Mouse (Mus musculus): Measurements from ENCODE around the gene Galnt15.

The Galnt15 gene

DNA sequence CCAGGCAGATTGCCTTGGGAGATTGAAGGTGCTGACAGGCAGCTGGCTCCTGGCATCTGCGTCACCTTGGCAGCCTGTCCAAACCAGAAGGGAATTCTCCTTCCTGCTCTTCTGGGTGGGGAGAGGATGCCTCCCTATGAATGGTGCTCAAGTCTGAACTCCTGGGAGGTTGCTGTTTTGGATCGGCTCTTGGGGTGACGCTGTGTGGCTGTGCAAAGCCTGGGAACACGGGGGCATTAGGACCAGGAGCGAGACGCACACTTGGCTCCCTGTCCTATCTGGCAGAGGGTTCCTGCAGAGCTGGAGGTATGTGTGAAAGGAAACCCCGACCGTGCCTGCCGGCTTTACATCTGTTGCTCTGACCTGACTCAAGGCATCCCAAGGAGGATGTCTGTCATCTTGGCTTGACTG lies at the start of gene Galnt15:
TSS of gene Galnt15 (plus strand) at position 309 of the 411 bp plus-strand sequence.
- DNase-seq, result peak; percentile 38

DNA sequence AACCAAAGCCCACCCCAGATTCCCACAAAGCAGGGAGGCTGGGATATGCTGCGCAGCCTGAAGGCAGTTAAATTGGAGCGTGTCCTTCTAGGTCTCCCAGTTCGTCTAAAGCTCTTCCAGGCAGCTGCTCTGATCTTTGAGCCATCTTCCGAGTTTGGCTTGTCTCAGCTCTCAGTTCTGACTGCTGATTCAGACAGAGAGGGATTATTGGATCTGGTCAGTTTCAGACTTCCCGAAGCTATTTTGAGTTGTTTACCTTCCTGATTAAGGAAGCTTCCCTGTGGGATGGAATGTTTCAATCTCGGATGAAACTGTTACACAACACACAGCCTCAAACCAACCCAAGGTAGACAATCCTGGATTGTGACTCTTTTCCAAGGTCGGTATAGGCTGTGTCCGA lies 34.8 kb upstream of the Galnt15 start:
- peak; percentile 12 for DNase-seq

GRCm38 (mm10) chr14:32000941-32001340 lies 27.8 kb upstream of the Galnt15 start:
- DNase-seq, result peak; percentile 70

GRCm38 (mm10) chr14:32002502-32003338 lies 26.1 kb upstream of the Galnt15 start:
- DNase-seq, result peak; percentile 89

DNA sequence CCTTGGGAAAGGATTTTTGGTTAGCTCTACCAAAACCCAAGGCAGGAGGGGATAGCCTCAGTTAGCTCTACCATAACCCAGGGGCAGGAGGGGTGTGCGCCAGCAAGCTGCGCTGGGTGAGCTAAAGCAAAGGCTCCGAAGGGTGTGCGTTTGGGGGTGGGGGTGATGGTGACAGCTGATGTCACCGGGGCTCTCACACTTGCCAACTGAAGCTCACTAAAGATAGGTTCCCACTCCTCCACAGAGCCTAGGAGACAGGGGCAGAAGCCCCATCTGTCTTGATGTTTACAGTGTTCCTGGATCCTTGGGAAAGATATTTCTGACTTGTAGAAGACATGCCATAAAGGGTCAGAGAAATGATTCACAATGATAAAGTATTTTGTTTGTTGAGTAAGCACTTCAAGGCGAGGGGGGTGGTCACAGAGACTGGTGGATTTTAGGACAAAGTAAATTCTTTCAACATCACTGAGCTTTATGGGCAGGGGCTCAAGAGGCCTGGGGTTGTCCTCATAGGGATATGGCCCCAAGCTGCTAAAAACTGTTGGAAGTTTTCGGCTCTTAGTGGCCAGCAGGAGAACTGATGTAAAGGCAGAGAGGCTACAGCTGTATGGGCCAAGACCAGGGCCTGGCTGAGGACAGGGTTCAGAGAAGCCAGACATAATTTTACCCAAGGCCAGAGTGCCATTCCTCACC lies 24.7 kb upstream of the Galnt15 start:
- DNase-seq, result no peak

DNA sequence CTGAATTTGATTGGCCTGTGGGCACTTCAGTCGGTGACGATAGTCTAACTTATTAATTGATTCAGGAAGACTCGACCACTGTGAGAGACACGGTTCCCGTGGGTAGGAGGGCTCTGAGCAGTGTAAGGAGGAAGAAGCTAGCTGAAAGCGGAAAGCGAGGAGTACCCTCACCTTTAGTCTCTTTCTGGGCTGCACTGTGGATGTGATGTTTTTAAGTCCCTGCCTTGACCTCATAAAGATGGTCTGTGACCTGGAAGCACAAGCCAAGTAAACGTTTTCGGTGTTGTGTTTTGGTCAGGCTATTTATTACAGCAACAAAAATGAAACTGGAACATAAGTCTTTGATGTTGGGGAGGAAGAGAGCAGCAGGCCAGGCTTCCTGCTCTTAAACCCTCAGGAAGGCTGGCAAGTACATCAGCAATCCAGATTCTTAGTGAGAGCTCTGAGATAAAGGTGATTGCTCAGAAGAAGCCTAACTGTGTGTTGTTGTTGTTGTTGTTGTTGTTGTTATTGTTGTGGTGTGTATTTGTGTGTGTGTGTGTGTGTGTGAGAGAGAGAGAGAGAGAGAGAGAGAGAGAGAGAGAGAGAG lies 23.0 kb upstream of the Galnt15 start:
- no peak for DNase-seq

GRCm38 (mm10) chr14:32007654-32008335 lies 21.0 kb upstream of the Galnt15 start:
- no peak for DNase-seq

DNA sequence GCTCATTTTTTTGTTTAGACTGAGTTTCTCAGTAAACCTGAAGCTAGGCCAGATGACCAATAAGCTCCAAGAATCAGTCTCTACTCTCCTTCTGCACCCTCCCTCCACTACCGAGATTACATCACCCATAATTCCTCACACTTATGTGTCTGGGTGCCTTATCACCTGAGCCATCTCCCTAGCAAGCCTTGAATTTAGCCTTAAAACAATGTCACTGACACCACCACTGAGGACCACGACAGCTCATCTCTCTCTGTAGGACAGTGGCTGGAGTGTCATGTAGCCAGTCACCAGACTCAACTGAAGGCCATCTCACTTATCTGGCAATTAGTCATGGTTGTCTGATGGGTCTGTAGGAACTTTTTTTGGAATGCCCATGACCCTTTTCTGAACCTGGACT lies 19.1 kb upstream of the Galnt15 start:
- no peak for DNase-seq

DNA sequence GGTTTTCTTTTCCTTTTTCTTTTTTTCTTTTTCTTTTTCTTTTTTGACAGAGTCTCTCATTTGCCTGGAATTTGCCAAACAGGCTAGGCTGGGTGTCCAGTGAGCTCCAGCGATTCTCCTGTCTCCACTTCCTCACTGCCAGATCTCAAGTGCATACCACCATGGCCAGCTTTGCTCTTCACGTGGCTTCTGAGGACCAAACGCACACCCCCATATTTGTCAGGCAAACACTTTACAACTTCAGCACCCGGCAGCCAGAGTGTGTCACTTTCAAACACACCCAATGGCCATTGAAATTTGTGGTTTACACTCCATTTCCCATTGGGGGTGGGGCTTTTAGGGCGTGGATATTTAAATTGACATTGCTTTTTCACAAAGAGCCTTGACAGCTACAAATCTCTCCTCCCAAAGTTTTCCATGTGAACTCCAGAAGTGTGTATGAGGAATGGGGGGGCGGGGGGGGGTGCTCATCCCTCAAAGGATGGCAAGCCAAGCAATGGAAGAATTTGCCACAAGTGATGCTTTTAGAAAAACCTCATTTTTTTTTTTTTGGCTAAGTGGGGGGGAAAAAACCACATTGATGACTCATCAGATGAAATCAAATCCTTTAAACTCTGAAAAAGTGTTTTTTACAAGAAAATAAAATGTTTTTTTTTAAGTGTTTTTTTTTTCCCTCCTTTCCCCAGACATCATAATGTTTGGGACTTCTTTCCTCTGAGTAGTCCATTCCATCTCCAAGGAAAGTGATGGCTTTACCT lies 17.1 kb upstream of the Galnt15 start:
- DNase-seq, result no peak

- DNase-seq, result no peak
Measured at GRCm38 (mm10) chr14:32015131-32015770, 13.5 kb upstream of the Galnt15 start.

DNA sequence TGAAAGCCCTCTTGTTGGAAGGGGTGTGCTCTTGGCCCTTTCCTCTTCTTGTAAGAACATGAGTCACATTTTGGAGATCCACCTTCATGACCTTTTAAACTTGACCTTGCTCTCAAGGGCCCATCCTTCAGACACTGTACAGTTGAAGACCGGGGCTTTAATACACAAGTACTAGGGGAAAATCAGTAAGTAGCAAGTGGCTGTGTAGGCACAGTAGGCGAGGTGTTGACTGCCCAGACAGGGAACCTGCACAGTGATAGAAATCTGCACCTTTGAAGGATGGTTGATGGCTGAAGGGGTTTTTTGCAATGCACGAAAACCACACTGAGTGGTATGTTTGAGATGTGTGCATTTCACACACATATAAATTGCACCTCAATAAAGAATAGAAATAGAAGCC lies 12.3 kb upstream of the Galnt15 start:
- no peak for DNase-seq

- DNase-seq, result peak; percentile 85
Measured at GRCm38 (mm10) chr14:32016921-32017320, 11.9 kb upstream of the Galnt15 start.

DNA sequence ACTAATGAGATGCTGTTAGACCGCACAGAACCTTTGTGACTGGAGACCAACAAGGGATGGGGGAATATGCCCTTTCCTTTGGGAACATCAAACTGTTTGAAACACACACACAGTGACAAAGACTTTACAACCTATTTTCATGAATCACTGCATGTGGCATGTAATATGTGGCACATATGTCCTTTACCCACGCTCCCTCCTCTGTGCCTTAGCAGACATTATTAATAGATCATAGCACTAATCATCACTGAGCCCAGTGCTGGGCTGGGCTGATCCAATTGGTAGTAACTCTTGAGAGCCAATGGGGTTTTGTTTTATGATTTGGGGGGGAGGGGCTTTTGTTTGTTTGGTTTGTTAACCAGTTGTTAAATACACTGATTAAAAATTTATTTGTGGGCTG lies 11.3 kb upstream of the Galnt15 start:
- no peak for DNase-seq

GRCm38 (mm10) chr14:32019091-32019490 lies 9.7 kb upstream of the Galnt15 start:
- DNase-seq, result no peak

DNA sequence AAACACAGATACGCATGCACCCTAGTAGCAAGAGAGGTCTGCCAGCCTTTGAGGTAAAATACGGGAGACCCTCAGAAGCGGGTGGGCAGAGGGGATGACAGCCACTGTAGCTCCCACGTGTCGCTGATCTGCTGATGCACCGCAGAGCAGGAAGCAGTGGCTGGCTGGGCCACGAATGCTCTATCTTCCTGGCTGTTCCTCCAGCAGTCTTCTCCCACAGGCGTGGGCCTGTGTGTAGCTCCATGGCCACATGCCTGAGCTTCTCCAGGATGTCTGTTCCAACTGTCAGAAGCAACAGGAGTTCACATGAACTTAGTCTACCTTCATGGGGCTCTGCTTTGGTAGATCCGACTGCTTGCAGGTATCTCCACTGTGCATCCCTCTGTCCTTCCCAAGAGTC lies 6.8 kb upstream of the Galnt15 start:
- no peak for DNase-seq

DNA sequence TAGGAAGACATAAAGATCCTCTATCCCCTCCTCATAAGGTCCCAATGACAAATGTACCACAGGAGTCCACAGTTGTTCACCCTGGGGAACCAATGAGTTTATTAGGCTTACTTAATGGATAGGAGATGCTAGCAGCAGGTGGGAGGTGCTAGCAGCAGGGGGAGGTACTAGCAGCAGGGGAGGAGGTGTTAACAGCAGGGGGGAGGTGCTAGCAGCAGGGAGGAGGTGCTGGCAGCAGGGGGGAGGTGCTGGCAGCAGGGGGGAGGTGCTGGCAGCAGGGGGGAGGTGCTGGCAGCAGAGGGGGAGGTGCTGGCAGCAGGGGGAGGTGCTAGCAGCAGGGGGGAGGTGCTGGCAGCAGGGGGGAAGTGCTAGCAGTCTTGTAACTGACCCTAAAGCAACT lies 6.3 kb upstream of the Galnt15 start:
- DNase-seq, result no peak

DNA sequence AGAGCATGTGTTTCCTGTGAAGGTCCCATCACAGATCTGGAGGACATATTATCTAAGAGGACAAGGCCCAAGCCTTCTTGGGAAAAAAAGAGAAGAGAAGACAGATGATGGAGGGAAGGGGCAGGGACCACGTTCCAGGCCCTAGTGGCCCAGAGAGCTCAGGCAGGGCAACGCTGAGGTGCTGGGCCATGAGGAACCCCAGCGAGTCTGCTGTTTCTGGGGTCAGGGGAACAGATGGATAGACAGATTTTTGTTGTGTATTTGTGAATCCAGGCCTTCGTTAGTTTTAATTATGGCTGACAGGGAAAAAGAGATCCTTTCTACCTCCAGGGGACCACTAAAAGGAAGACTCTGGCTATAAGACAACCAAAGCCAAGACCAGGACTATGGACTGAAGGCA lies 4.9 kb upstream of the Galnt15 start:
- no peak for DNase-seq

DNA sequence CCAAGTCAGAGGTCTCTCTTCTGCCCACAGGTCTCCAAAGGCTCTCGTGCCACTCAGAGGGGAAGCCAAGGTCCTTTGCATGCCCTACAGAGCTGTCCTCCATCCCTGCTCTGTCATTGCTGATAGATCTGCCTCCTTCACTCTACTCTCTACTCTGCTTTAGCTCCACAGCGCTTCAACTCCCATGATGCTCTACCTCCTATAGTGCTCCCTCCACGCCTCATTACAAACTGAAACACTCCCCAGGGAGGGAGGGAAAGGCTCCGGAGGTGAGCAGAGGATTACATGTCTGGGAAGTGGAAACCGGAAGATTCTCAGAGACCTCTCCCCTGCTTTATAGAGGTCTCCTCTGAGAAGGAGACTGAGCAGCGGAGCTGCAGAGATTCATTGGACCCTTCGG lies 1.6 kb upstream of the Galnt15 start:
- no peak for DNase-seq

- DNase-seq, result no peak
Measured at GRCm38 (mm10) chr14:32029411-32029992, 713 bp downstream of the Galnt15 start.

DNA sequence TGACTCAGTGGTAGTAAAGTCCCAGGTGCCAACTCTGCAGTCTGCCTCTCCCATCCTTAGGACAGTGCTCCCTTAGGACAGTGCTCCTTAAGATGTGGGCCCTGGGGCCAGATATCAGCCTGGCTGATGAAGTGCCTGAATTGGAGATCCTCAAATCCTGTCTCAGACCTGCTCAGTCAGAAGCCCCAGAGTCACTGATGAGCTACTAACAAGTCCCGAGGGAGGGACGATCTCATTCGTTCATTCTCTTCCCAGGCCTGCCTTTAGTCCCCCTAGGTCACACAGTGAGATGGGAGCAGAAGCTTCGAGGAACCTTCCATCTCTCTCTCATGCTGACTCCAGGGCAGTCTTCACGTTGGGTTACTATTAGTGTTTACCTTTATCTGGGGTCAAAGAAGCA lies 1.3 kb downstream of the Galnt15 start:
- DNase-seq, result no peak

GRCm38 (mm10) chr14:32032522-32032921 lies 3.7 kb downstream of the Galnt15 start:
- DNase-seq, result peak; percentile 79

GRCm38 (mm10) chr14:32036482-32036881 lies 7.7 kb downstream of the Galnt15 start:
- DNase-seq, result no peak
